Mouse (Mus musculus): ENCODE data around the gene Dgkh. TPM values are rescaled to one million over a fixed set of nuclear protein-coding genes. Genes with fewer than 3 reads are reported as not detected.

Gene Dgkh
- total RNA-seq, 2 experiments from 2014 or later = 80.8 to 89.3 TPM

DNA sequence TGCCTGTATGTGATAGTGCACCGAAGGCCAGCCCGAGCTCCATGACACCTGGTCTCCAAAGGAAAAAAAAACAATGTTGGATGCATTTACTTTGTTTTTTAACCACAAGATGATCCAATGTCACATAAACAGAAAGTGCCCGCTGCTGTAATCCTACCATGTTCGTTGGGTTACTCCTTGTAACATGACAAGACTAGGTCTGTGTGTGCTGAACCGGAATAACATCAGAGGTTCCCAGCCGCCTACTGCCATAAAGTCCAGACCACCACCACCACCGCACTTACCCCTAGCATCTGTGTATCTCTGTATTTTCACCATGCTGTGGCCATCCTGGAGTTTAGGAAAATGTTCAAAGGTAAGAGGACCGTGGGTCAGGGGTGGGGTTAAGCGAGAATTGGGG is 42.6 kb downstream of the Dgkh start:
- DNase-seq (ENCODE audit: extremely low spot score in 1 of 2, low spot score in 2 of 2) = no peak
- intact Hi-C loops (cut with DNase I) = no loop called here

DNA sequence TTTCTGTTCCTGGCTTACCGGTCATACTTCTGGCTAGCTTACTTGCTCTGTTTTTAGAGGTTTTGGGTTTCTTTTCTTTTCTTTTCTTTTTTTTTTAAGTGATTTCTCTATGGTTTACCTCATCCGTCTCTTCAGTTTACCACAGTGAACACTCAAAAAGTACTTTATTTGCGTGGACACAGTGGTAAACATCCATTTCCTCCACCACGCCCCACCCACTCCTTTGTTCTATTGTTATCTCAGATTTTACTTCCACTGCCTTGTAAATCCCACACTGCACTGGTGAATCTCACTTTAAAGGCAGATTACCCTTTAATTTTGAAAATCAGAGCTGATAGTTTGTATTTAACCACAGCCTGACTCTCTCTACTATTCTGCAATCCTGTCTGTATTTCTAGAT is 44.9 kb downstream of the Dgkh start:
- no peak for DNase-seq (ENCODE audit: extremely low spot score in 1 of 2, low spot score in 2 of 2)
- intact Hi-C loops (cut with DNase I) = no loop called here

- DNase-seq (ENCODE audit: extremely low spot score in 1 of 2, low spot score in 2 of 2) = no peak
- intact Hi-C loops (cut with DNase I) = no loop called here
These were observed 45.9 kb downstream of the Dgkh start for GRCm38 (mm10) chr14:78686701-78687100.

- intact Hi-C loops (cut with DNase I) = no loop called here
- DNase-seq (ENCODE audit: extremely low spot score in 1 of 2, low spot score in 2 of 2) = no peak
These were observed 48.4 kb downstream of the Dgkh start for GRCm38 (mm10) chr14:78684171-78684570.

GRCm38 (mm10) chr14:78678981-78679380 is 53.6 kb downstream of the Dgkh start:
- intact Hi-C loops (cut with DNase I) = loop anchor here (5.0 kb wide), 1 partner anchor 53 kb away; the partner anchor contains the start of gene Dgkh
- DNase-seq (ENCODE audit: extremely low spot score in 1 of 2, low spot score in 2 of 2) = no peak

GRCm38 (mm10) chr14:78677852-78678588 is 54.6 kb downstream of the Dgkh start:
- intact Hi-C loops (cut with DNase I) = loop anchor here (5.0 kb wide), 1 partner anchor 54 kb away; the partner anchor contains the start of gene Dgkh
- DNase-seq (ENCODE audit: extremely low spot score in 1 of 2, low spot score in 2 of 2) = peak; percentile 44 to 80

DNA sequence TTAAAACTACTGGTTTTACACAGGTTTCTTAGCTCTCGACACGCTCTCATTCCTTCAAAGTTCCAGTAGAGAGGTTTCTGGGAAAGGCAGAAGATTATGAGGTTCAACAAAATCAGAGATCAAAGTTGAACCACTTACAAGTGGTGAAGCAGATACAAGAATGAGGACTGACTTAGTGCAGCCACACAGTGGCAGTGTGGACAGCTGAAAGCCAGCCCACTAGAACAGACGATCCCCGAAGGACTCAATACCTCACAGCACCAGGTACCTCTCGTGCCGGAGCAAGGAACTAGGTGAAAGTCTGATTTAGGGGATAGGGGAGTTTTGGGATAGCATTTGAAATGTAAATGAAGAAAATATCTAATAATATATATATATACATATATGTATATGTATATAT is 56.1 kb downstream of the Dgkh start:
- intact Hi-C loops (cut with DNase I) = loop anchor here (5.0 kb wide), 1 partner anchor 56 kb away; the partner anchor contains the start of gene Dgkh
- DNase-seq (ENCODE audit: extremely low spot score in 1 of 2, low spot score in 2 of 2) = no peak

GRCm38 (mm10) chr14:78674606-78675005 is 58.0 kb downstream of the Dgkh start:
- intact Hi-C loops (cut with DNase I) = loop anchor here (5.0 kb wide), 1 partner anchor 58 kb away; the partner anchor contains the start of gene Dgkh
- no peak for DNase-seq (ENCODE audit: extremely low spot score in 1 of 2, low spot score in 2 of 2)

DNA sequence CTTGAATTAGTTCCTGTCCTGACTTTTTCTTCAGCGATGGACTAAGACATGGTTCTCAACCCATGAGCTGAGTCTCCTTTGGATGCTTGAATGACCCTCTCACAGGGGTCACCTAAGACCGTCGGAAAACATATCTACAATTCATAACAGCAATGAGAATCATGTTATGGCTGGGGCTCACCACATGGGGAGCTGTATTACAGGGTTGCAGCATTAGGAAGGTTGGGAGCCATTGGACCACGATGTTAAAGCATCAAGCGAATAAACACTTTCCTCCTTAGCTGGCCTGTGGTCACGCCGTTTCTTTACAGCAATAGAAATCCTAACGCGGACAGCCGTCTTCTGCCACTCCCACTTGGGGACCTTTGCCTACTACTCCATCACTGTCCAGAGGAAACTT is 62.6 kb downstream of the Dgkh start:
- intact Hi-C loops (cut with DNase I) = loop anchor here (2.0 kb wide), 2 partner anchors 179 to 437 kb away; partner anchors contain the start of gene Vwa8
- no peak for DNase-seq (ENCODE audit: extremely low spot score in 1 of 2, low spot score in 2 of 2)

DNA sequence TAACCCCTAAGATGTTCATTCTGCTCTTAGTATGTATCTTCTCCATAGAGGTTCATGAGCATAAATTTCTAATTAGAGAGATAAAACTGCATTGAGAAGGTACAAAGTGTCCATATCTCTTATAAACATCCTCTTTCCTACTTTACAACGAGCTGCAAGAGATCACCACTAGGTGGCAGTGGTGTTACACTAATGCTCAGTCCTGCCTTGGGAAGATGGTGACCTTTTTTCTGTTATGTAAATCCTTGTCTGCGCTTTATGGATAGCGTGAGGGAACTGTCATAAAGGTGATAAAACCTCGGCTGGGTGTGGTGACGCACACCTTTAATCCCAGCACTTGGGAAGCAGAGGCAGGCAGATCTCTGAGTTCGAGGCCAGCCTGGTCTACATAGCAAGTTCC is 64.3 kb downstream of the Dgkh start:
- peak; percentile 79 for DNase-seq (ENCODE audit: extremely low spot score in 1 of 2, low spot score in 2 of 2)
- intact Hi-C loops (cut with DNase I) = loop anchor here (2.0 kb wide), 1 partner anchor 439 kb away; no protein-coding TSS in a partner anchor

- no peak for DNase-seq (ENCODE audit: extremely low spot score in 1 of 2, low spot score in 2 of 2)
- intact Hi-C loops (cut with DNase I) = loop anchor here (2.0 kb wide), 1 partner anchor 439 kb away; no protein-coding TSS in a partner anchor
These were observed 64.8 kb downstream of the Dgkh start for GRCm38 (mm10) chr14:78667763-78668162.

GRCm38 (mm10) chr14:78662641-78663040 is 69.9 kb downstream of the Dgkh start:
- no peak for DNase-seq (ENCODE audit: extremely low spot score in 1 of 2, low spot score in 2 of 2)
- intact Hi-C loops (cut with DNase I) = no loop called here

DNA sequence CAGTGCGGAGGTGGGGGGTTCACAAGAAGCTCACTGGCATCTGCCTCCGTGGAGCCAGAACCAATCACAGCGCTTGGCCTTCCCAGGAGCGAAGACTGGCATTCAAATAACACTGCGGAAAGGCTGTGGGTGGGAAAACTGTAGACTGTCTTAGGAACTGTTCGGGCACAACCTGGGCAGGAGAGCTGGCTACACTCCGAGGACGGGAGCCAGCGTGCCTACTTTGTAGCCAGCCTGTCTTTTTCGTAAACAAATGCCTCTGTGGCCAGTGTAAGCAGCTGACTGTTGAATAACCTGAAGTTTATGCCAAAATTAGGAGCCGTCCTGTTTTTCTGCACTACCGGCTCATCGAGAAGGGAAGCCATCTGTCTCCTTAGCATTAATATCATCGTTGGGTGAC is 71.1 kb downstream of the Dgkh start:
- intact Hi-C loops (cut with DNase I) = no loop called here
- no peak for DNase-seq (ENCODE audit: extremely low spot score in 1 of 2, low spot score in 2 of 2)

GRCm38 (mm10) chr14:78658697-78659096 is 73.9 kb downstream of the Dgkh start:
- intact Hi-C loops (cut with DNase I) = no loop called here
- no peak for DNase-seq (ENCODE audit: extremely low spot score in 1 of 2, low spot score in 2 of 2)

DNA sequence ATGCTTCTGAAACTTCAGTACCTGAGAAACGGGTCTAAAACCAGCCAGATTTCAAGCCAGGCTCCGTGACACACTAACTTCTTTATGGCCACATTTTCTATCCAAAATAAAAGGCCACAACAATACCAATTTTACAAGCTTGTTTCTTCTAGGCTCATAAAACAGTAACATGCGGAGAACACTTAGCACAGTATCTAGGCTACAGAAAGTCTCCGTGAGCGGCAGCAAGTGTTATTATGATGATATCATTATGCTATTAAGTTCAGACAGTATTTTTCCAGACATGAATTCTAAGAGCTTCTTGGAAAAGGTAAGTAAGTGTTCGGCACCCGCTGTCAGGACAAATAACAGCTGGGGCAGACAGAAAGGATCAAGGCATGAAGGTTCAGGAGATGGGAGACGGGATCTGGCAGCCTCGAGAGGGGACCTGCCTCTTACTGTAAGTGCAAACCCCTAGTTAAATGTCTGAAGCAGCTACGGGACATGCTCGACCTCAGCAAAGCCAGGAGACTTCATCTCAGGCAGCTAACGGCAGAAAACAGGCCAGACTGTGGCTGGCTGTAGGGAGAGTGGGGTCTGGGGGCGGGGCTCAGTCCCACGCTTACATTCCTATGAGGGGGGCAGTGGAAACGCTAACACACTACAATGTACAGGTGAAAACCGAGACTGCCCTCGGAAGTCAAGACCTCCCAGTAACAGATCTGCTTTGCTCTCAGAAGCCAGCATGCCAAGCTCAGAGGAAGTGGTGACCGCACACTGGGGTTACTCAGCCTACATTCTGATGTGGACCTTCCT is 75.5 kb downstream of the Dgkh start:
- no peak for DNase-seq (ENCODE audit: extremely low spot score in 1 of 2, low spot score in 2 of 2)
- intact Hi-C loops (cut with DNase I) = no loop called here

DNA sequence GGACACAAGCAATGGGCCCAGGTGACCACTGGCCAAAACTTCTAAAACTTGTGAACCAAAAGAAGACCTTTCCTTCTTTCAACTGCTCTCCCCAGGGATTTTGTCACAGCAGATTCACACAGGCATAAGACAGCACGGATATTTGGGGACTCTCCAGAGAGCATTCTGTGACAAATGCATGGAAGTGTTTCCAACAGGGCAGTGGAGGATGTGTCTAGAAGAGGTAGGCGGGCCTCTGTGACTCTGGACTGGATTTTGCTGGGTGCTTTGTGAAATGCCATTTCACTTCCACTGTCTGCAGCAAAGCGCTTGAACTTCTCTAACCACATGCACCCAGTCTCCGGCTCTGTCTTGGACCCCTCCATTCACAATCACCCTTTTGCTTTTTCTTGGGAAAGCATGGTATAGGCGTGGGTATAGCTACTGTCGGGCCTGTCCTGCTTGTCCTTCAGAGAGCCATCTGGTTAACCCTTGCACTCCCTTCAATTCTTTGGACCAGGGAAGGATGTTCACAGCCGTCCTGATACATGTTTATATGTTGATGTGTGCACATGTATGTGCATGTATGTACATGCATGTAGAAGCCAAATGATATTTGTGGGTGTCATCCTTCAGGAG is 77.5 kb downstream of the Dgkh start:
- intact Hi-C loops (cut with DNase I) = no loop called here
- no peak for DNase-seq (ENCODE audit: extremely low spot score in 1 of 2, low spot score in 2 of 2)

GRCm38 (mm10) chr14:78654196-78654595 is 78.4 kb downstream of the Dgkh start:
- intact Hi-C loops (cut with DNase I) = no loop called here
- no peak for DNase-seq (ENCODE audit: extremely low spot score in 1 of 2, low spot score in 2 of 2)

GRCm38 (mm10) chr14:78653333-78653732 is 79.2 kb downstream of the Dgkh start:
- intact Hi-C loops (cut with DNase I) = no loop called here

GRCm38 (mm10) chr14:78651696-78652095 is 80.9 kb downstream of the Dgkh start:
- intact Hi-C loops (cut with DNase I) = no loop called here
- no peak for DNase-seq (ENCODE audit: extremely low spot score in 1 of 2, low spot score in 2 of 2)

More at GRCm38 (mm10) chr14:78653333-78653732, 79.2 kb downstream of the Dgkh start:
- no peak for DNase-seq (ENCODE audit: extremely low spot score in 1 of 2, low spot score in 2 of 2)

All from left cerebral cortex, postnatal 10 days (tissue).